Mouse (Mus musculus): Measurements from ENCODE around the gene Tlx3.

GRCm38 (mm10) chr11:33221566-33222365 lies 18.4 kb upstream of the Tlx3 start:
- TF ChIP-seq E2F4 (IDR thresholded peaks at IDR 0.05; ENCODE audit: insufficient read depth) (no peak), USF1 (IDR thresholded peaks at IDR 0.05; ENCODE audit: low read depth) (no peak), POLR2A (IDR thresholded peaks at IDR 0.05; ENCODE audit: insufficient read length, low read depth) (no peak), REST (IDR thresholded peaks at IDR 0.05; ENCODE audit: insufficient read depth, insufficient read length) (no peak), MAX (IDR thresholded peaks at IDR 0.05; ENCODE audit: low read depth) (no peak), MYOG (IDR thresholded peaks at IDR 0.05; ENCODE audit: control insufficient read depth in 1 of 3, insufficient read depth in 1 of 3, insufficient read length in 2 of 3, low read depth in 2 of 3) (no peak), POLR2AphosphoS2 (IDR thresholded peaks at IDR 0.05; ENCODE audit: insufficient read length, low read depth) (no peak), TCF3 (IDR thresholded peaks at IDR 0.05; ENCODE audit: insufficient read length, low read depth) (no peak), MYOD1 (IDR thresholded peaks at IDR 0.05; ENCODE audit: control insufficient read depth in 1 of 3, insufficient read length in 2 of 3, low read depth in 2 of 3) (no peak), TCF12 (IDR thresholded peaks at IDR 0.05; ENCODE audit: insufficient read depth, poor library complexity, severe bottlenecking) (no peak)
